Mouse (Mus musculus) layer of hippocampus, postnatal 14 days (tissue): ENCODE data around the gene Rngtt. TPM values are rescaled to one million over a fixed set of nuclear protein-coding genes. Genes with fewer than 3 reads are reported as not detected.
"Not testable (repeated sequence)": the region's sequence is repeated elsewhere in the genome, so short reads cannot be mapped to it uniquely, and the experiment has no call there.

Experiments
- DNase-seq, 2 experiments: peaks; one replicate each; pipeline ENCODE4 v3.0.0; 2021 to 2022; ENCODE audit warnings: low spot score in 2 of 2, mixed read lengths in 1 of 2
- total RNA-seq, 2 experiments: library from RNA; stranded (reverse); gene quantifications; 2 replicates each; pipeline ENCODE4 v1.2.3; 2021

The Rngtt gene
- total RNA-seq, 2 experiments from 2014 or later = 20.9 to 23.3 TPM

DNA sequence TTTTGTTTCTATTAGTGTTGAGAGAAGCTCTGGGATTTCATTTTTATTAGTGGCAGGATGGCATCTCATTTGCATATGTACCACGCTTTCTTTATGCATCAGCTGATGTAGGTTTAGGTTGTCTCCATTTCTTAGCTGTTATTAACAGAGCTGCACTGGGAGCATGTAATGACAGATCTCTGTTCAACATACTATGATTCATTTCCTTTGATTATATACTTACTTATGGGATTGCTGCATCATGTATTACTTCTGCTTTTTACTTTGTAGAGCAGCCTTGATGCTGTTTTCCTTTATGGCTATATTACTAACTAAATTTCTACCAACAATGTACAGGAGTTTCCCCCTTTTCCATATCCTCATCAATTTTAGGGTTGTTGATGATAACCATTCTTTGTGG, 109.5 kb downstream of the Rngtt start:
- DNase-seq = no peak

DNA sequence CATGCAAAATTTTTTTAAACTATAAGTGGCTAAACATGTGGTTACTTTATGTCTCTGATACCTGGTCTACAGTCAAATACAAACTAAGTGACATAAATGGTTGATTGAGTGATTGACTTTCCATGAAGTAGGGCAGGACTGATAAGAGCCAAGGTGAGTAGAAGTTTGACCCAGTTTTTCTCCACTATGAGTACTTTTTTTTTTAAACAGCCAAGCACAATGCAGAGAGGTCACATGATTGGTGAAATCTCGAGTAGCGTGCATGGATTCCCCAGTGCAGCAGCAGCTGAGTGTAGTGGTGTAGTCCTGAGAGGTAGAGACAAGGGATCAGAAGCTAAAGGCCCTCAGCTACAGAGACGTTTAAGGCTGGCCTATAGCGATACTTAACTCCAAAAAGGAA, 118.7 kb downstream of the Rngtt start:
- DNase-seq = no peak

DNA sequence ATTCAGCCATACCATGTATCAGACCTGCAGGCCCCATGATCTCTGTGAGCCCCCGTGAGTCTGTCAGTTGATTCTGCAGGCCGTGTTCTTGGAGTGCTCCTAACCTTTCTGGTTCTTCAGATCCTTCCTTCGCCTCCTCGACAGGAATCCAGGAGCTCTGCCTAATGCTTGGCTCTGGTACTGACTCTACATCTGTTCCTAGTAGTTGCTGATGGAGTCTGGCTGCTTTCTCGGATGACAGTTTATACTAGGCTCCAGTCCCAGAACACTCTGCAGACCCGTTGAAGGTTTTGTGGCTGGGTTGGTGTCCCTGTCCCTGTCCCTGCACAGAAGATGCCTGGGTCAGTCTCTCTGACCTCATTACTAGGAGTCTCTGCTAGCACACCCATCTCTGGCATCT, 131.8 kb downstream of the Rngtt start:
- peak; percentile 19 to 34 for DNase-seq

DNA sequence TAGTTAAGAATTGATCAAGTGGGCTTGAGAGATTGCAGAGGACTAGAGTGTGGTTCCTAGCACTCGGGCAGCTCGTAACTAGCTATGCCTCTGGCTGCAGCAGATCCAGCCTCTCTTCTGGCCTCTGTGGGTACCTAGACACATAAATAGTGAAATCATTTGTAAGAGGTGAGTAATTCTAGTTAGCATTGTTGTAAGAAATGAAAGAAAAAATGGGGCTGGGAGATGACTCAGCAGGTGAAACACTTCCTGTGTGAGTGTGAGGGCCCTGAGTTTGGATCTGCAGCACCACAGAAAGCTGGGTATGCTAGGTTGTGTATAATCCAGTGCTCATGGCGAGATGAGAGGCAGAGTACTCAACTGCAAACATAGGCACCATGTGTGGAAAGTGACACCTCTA, 136.2 kb downstream of the Rngtt start:
- no peak for DNase-seq

DNA sequence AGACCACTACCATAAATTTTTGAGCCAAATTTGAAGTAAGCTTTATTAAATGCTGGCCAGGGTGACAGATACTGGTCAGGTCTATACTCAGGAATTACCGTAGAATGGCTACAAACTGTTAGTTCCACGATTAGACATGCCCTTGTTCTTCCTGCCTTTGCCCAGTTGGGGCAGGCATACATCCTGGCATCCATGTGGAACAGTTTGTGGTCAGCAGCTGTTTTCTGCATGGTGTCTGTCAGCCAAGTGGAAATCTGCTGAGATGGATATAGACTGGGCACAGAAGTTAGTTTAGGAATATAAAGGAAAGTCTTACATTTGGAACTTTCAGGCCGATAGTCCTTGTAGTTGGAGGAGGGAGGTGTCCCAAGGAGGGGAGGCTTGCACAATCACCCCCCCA, 136.8 kb downstream of the Rngtt start:
- DNase-seq = no peak

DNA sequence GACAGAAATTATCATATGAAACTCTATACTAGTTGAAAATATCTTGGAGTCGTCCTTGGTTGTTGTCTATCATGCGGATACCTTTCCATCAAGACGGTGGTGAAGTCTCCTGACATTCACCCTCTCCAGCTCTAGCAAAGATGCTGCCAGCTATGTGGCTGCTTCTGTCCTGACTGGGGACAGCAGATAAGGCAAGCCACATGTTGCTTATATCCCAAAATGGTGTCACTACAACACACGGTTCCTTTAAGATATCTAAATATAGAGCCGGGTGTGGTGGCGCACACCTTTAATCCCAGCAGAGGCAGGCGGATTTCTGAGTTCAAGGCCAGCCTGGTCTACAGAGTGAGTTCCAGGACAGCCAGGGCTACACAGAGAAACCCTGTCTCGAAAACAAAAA, 140.2 kb downstream of the Rngtt start:
- DNase-seq = not testable (repeated sequence)

DNA sequence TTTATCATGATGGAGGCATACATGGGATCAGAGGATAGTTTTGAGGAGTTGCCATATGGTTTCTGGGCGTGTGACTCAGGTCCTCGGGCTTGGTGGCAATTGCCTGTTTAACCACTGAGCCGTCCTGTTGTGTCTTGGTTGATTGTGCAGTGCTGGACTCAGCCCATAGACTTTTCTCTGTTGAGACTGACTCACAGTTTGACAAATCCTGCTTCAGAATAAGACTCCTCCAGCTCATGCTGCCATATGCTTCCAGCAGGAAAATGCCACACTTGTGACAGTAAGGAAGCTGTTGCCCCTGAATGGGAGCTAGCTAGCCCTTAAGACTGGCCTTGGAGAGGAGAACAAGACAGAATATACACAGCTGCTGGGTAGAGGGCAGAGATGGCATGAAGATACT, 149.7 kb downstream of the Rngtt start:
- no peak for DNase-seq

DNA sequence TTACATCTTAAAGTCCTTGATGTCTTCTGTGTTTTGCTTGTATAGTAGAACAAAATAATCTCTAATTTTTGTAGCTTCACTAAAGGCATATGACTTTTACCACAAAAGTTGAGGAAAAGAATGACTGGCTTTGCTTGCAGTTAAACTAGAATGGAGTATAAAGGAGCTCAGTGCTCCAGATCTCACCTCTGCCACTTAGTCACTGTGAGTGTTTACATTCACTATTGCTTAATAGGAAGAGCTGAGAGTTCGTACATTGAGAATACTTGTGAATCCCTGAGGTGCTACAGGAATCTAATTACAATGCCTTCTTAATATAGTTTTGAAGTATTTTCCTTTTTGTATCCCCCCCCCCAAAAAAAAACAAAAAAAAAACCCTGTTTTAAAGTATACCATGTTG, 154.3 kb downstream of the Rngtt start:
- DNase-seq = no peak

DNA sequence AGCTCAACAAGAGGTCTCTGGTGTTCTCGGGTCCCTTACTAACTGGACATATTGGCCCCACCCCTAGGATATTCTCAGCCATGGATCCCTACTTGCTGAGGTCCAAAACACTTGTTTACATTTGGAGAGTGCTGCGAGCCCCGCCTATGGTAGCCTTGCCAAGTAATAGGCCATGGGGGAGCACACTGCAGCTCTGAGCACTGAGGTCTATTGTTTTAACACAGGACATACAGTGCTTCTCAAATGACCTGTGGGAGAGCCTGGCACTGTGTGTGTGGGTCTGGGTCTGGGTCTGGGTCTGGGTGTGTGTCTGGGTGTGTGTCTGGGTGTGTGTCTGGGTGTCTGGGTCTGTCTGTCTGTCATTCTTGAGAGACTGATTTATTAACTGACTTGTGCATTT, 155.8 kb downstream of the Rngtt start:
- DNase-seq = no peak

DNA sequence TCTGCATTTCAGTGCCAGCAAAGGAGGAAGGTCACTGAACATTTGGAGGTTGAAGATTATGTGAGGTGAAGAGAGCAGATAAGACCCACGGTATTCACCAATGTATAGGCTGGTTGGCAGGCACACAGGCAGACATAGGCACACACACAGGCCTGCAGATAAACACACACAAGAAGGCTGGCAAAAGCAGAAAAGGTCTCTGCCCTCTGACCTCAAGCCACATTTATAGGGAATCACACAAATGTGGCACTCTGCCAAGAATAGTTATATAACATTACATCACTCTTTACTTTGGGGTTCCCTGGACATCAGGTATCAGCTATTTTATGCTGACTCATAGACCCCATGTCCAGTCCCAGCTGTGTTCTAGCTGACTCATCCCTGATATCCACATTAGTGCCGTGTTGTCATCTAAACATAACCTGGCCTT, 156.9 kb downstream of the Rngtt start:
- DNase-seq = no peak

DNA sequence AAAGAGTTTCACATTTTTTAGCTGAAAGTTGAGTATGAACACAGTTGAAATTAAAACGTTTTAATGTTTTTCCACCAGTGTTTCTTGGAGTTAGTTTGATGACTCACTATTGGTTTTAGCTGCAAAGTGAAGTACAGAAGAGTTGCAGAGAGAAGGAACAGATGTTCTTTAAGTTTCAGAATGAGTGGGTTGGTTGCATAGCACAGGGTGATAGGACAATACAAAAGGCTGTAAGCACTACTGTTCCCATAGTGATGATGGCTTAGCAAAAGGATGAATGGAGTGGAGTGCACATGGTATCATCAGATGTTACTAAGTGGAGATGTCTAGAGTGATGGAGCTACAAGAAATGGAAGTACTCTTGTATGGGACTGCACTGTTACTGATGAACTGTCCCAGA, 157.5 kb downstream of the Rngtt start:
- peak in 1 of 2 experiments; percentile 16 for DNase-seq

DNA sequence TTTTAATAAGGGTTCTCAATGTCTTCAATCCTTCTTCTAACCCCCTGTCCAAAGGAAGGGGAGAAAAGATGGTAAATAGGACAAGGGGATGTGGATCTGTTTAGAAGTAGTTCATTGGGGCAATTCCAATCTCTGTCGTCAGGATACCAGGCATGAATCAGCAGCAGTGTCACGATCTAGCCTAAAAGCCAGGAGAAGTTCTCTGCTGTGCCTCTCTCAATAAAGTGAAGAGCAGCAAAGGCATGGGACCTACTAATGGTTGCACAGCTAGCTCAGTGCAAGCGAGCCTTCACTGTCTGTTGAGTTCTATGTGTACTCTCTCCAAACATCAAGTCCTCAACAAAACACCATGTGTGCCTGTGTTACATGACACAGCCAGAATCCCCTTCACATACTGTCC, 158.0 kb downstream of the Rngtt start:
- DNase-seq = no peak

DNA sequence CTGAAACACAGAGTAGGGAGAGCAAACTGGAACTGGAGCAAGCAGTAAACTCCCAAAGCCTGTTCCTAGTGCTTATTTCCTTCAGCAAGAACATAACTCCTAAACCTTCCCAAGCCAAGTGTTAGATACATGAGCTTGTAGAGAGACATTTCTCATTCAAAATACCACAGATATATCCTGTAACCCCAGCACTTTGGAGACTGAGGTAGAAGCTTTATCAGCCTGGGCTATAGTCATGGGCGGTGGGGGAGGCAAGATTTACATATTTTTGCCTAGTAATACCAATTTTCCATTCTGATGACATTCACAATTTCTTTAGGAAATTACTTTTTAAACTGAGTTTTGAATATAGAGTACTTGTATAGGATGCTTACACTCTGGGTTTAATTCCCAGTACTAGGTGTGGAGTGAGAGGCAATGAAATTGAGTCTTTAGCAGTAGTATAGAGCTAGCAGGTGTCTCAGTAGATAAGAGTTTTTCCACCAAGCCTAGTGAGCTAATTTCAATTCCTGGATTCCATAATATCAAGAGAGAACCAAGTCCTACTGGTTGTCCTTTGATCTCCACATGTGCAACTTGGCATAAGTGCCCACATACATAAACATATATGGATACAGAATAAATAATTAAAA, 160.7 kb downstream of the Rngtt start:
- no peak for DNase-seq

DNA sequence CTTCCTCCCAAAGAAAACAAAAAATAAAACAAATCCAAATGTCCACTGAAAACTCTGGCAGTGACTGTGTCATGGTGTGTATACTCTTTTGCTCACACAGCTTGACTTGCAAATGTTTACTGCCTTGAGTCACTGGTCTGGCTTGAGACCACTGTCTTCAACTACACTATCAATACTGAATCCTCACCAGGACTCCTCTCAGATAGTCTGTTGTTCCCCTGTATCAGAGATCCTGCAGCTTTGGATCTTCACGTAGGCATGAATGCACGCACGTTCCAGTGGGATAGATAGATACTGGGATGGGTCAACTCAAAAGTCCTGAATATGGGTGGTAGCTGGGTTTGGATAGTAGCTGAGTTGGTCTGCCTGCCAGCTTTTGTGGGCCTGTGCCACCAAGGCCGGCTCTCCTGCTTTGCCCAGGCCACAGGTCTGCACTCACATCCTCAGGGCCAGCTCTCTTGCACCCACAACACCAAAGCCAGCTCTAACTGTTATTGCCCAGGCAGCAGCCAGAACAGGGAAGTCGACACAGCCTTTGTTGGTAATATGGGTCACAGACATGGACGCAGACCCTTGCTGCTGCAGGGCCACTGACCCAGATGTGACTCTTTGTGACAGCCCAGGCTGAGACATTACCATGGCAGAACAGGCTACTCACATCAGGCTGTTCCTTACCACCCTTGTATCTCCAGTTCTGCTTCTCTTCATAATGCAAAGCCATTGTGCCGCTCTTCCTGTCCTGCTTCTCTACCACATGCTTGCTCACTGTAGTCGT, 168.1 kb downstream of the Rngtt start:
- DNase-seq = no peak

DNA sequence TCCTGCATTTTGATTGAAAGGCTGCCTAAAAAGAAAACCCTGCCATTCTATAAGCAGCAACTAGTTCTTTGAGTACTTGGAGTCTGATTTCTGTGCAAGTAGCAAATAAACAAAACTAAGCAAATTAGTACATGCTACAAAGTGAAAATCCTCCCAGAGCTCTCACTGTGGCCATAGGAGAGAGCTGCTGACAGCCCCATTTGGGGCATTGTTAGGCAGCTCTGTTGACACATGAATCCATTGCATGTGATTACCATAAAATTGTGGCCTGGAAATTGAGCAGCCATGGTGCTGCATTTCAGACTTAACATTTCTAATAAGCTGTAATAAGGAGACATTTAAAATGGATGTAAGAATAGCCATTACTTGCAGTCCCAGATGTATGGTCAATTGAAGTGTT, 171.6 kb downstream of the Rngtt start:
- DNase-seq = no peak

DNA sequence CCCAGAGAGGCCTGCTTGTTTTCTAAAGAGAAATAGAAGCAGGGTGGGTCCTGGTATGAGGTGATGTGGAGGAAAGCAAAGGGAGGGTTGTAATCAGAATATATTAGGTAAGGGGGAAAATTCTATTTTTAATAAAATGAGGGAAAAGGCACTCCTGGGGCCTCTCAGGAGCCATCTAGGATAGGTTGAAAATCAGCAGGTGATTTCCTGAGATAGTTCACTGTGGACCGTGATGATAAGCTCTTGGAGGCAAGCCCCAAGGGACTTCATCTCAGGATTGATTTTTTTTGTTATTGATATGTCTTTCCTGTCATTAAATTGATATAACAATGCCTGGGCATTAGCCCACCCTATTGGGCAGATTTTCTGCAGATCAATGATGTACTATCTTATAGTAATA, 175.9 kb downstream of the Rngtt start:
- DNase-seq = no peak

DNA sequence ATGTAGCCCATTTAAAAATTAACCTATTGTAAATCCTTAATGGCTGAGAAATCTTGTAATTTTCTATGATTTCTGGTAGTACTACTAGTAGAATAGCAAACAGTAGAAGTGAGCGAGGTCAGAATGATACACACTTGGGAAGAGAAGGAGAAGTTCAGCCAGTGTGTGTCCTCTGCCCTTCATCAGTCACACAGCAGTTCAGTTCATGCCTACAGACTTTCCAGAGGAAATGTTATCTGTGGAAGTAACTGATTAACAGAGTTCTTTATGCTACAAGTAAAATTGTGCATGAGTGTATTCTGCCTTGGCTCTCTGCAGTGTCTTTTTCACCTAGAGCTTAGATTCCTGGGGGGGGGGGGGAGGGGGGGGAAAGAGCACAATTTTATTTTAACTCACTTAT, 181.0 kb downstream of the Rngtt start:
- no peak for DNase-seq

DNA sequence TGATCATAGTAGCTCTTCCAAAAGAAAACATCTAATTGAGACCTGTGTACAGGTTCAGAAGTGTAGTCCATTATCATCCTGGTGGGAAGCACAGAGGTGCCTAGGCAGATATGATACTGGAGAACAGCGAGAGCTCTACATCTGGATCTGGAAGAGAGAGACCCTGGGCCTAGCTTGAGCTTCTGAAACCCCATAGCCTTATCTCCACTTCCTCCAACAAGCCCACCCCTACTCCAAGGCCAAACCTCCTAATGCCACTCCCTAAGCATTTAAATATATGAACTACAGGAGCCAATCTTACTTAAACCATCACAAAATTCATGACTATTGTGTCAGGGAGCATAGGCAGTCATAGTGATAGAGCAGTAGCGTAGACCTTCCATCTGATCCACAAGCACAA, 184.3 kb downstream of the Rngtt start:
- DNase-seq = no peak

DNA sequence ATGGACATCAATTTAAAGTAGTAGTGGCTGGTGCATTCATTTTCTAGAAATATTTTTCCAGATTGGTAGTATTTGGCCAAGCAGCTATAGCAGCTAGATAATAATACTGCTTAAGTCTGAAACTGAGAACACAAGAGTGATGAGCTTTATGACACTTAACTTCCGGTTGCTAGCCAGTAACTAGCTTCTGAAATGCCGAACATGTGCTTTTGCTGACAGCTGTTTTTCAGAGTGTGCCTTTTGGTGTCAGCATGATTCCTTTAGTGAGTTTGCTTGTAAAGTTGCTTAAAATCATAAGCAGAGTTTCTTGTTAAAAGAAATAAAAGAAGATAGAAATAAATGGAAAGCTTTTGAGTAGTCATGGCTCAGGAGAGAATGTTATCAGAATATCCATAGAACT, 186.9 kb downstream of the Rngtt start:
- DNase-seq = no peak

DNA sequence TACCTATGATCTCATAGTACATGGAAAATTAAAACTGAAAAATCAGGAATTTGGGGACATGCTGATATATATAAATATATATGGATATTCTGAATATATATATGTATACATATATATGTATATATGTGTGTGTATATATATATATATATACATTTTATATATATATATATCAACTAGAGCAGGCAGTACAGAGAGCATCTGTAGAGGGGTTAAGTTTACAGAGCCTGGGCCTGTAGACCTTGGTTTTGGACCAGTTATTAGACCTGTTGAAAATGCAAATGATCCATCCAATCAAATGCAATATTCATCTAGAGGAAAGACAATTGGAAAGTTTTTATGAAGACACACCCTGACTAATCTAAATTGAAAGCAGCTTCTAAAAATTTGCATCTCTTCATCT, 187.5 kb downstream of the Rngtt start:
- DNase-seq = no peak

DNA sequence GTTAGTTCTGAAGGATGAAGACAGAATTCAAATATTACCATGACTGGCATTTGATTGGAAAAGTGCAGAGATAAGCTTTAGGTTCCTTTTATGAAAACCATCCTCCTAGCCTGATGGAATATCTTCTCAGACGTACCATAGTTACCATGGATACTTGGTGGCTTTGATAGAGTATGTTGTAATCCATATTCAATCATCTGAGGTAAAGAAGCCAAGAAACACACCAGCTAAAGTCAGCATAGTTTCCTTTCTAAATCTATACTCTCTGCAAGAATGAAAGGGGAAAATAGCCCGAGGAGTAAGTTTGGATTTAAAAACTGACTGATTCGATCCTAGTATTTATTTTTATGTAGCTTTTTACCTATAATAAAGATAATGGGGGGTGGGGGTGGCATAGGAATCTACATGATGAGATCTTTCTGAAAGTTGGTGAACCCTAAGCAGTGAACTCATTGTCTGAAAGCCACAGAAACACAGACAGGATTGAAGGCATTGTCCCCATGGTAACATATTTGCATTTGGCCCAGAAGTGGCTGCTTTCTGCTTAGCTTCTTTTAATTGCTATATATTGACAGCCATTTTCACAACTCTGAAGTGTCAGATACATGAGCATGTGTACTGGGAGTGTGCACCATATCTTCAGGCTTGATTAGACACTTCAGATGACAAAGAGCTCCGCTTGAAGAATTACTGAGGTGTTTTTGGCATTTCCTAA, 188.2 kb downstream of the Rngtt start:
- no peak for DNase-seq

DNA sequence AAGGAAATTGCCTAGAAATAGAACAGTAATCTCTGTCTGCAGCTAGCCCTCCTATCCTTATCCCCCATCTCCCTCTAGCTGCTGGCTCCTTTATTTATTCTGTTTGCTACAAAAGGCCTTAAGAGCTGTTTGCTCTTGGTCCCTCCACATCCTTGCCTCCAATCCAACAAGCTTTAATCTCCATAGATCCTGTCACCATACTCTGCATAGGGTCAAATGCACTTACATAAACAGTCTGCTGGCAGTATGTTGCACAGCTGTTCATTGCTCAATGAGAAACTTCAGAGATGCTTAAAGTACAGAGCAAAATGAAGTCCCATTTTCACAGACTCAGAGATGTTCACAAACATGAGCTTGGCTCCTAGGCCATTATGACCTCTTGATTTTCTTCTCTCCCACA, 196.5 kb downstream of the Rngtt start:
- no peak for DNase-seq
